Mouse (Mus musculus) C2C12 (cell line): ENCODE measurements around the gene Mfap2.

Source experiments
- CEBPB ChIP-seq: IDR thresholded peaks from one replicate; pipeline ENCODE4 v1.6.1; 2011; ENCODE audit warnings: low read depth, mild to moderate bottlenecking, control low read depth, moderate library complexity
- CTCF ChIP-seq: IDR thresholded peaks from one replicate; pipeline ENCODE4 v1.5.1; 2011; ENCODE audit not compliant: control insufficient read depth, insufficient read depth, insufficient read length
- FOSL1 ChIP-seq: IDR thresholded peaks from one replicate; pipeline ENCODE4 v1.8.0; 2011; ENCODE audit warnings: mild to moderate bottlenecking, low read length; ENCODE audit not compliant: poor library complexity, insufficient read depth, severe bottlenecking

DNA sequence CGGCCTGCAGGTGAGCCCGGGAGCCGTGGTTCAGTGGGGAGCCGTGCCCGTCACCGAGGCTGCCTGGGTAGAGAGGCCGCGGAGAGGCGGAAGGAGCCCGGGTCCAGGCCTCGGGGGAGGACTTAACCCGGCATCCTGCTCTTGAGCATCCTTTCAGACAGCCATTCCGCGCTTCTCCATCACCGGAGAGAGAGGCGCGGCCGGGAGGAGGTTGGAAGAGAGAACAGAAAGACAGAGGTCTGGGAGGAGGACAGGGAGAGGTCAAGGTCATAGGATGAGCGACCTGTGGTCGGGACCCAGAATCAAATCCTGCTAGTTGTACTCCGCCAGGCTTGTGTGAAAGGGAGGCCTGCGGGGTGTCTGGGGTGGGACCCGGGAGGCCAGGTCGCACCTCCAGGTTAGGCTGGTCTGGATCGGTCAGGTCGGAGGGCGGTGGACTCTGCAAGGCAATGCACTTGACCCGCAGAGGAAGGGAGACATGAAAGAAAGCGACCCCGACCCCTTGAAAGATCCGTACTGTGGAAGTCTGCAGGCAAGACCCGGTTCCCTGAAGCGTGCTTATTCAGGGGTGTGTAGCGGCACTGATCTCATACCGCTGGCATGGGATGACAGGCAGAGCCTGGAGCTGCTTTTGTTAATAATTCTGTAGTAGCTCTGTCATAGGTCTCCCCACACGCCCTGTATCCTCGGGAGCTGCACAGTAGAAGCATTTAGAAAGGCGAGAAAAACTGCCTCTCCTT is 48.6 kb upstream of the Mfap2 start:
- TF ChIP-seq CEBPB, result no peak
- no peak for TF ChIP-seq CTCF
- TF ChIP-seq FOSL1, result no peak
